Mouse (Mus musculus) heart, adult 2 months (tissue): ENCODE measurements around the gene Asb1.

Experiments used
- CTCF ChIP-seq: fragments of 200-600 bp; IDR thresholded peaks from 2 replicates; pipeline ENCODE4 v1.8.1; 2022; ENCODE audit warnings: antibody characterized with exemption, mild to moderate bottlenecking, moderate library complexity
- EP300 ChIP-seq: fragments of 200-500 bp; IDR thresholded peaks from 2 replicates; pipeline ENCODE4 v1.6.1; 2011; ENCODE audit warnings: low read depth, low read length, control low read depth; ENCODE audit not compliant: insufficient read depth
- POLR2A ChIP-seq: fragments of 200-500 bp; IDR thresholded peaks from 2 replicates; pipeline ENCODE4 v1.6.1; 2011; ENCODE audit warnings: mild to moderate bottlenecking, low read depth, low read length, control low read depth; ENCODE audit not compliant: insufficient read depth

- TF ChIP-seq CTCF = no peak
- TF ChIP-seq POLR2A = no peak
- TF ChIP-seq EP300 = no peak
These were observed 66.8 kb downstream of the Asb1 start for GRCm38 (mm10) chr1:91607141-91607540.
